Mouse (Mus musculus): ENCODE measurements around the gene Ccdc93. TPM values are rescaled to one million over a fixed set of nuclear protein-coding genes. Genes with fewer than 3 reads are reported as not detected.

Ccdc93 gene
- total RNA-seq, 4 experiments from 2014 or later, result 6.8 to 9.4 (median 7.9) TPM

GRCm38 (mm10) chr1:121511966-121512365 is 81.1 kb downstream of the Ccdc93 start:
- no peak for DNase-seq (ENCODE audit: low spot score in 2 of 2)

- DNase-seq (ENCODE audit: low spot score in 2 of 2), result no peak
Observed at GRCm38 (mm10) chr1:121518609-121519008, 87.8 kb downstream of the Ccdc93 start.

- no peak for DNase-seq (ENCODE audit: low spot score in 2 of 2)
Observed at GRCm38 (mm10) chr1:121527061-121527460, 96.2 kb downstream of the Ccdc93 start.

GRCm38 (mm10) chr1:121527600-121528398 is 97.0 kb downstream of the Ccdc93 start:
- DNase-seq (ENCODE audit: low spot score in 2 of 2), result no peak

- DNase-seq (ENCODE audit: low spot score in 2 of 2), result no peak
Observed at GRCm38 (mm10) chr1:121528399-121528720, 97.5 kb downstream of the Ccdc93 start, which contains the start of gene Htr5b. Htr5b (minus strand) TSS chr1:121528465.

- no peak for DNase-seq (ENCODE audit: low spot score in 2 of 2)
Observed at GRCm38 (mm10) chr1:121529286-121529685, 98.4 kb downstream of the Ccdc93 start.

- DNase-seq (ENCODE audit: low spot score in 2 of 2), result no peak
Observed at GRCm38 (mm10) chr1:121531439-121531838, 100.6 kb downstream of the Ccdc93 start.

- DNase-seq (ENCODE audit: low spot score in 2 of 2), result no peak
Observed at GRCm38 (mm10) chr1:121540361-121540760, 109.5 kb downstream of the Ccdc93 start.

GRCm38 (mm10) chr1:121546844-121547243 is 116.0 kb downstream of the Ccdc93 start:
- no peak for DNase-seq (ENCODE audit: low spot score in 2 of 2)

- DNase-seq (ENCODE audit: low spot score in 2 of 2), result no peak
Observed at GRCm38 (mm10) chr1:121548667-121549066, 117.8 kb downstream of the Ccdc93 start.

GRCm38 (mm10) chr1:121549456-121549855 is 118.6 kb downstream of the Ccdc93 start:
- DNase-seq (ENCODE audit: low spot score in 2 of 2), result no peak

- DNase-seq (ENCODE audit: low spot score in 2 of 2), result no peak
Observed at GRCm38 (mm10) chr1:121550801-121551456, 120.1 kb downstream of the Ccdc93 start.

GRCm38 (mm10) chr1:121551457-121551835 is 120.6 kb downstream of the Ccdc93 start:
- DNase-seq (ENCODE audit: low spot score in 2 of 2), result no peak

Other genes with a start within 250 kb of the Ccdc93 start
- 10 to 100 TPM; 64.2 to 79.1 (median 72.1) TPM for gene Insig2, start 98.5 kb upstream of the Ccdc93 start, total RNA-seq (2022)
- not detected for gene Htr5b, start 97.4 kb downstream of the Ccdc93 start, total RNA-seq (2022)
- gene Ddx18, start 136.9 kb downstream of the Ccdc93 start, total RNA-seq (2022), result 10 to 100 TPM; 19.1 to 24.4 (median 20.1) TPM

All from gastrocnemius, adult 8-10 months (tissue).